Mouse (Mus musculus) heart, postnatal 0 days (tissue): ENCODE measurements around the gene Nme3.

Experiments used
- CTCF ChIP-seq: IDR thresholded peaks from 2 replicates; pipeline ENCODE4 v1.5.1; 2016; ENCODE audit warnings: antibody characterized with exemption, control low read depth, low read depth
- EP300 ChIP-seq: IDR thresholded peaks from 2 replicates; pipeline ENCODE4 v1.6.1; 2016; ENCODE audit warnings: antibody characterized with exemption, low read depth

GRCm38 (mm10) chr17:24936259-24937237 is 40.2 kb downstream of the Nme3 start, which contains the start of gene Mapk8ip3:
- TF ChIP-seq CTCF = no peak; the same call in 1 of the 2 replicates
- TF ChIP-seq EP300 = no peak
